Mouse (Mus musculus) CH12.LX (cell line): Measurements from ENCODE around the gene B3galt1.

Experiments used
- CTCF ChIP-seq, 2 experiments: IDR thresholded peaks in 1 of 2; conservative IDR thresholded peaks in 1 of 2; 2 replicates each; pipeline ENCODE4 v1.5.1; 2011 to 2012; ENCODE audit warnings: low read depth in 2 of 2, low read length in 2 of 2, improper control_type of control experiment in 1 of 2, inconsistent platforms in 1 of 2, mild to moderate bottlenecking in 1 of 2, moderate library complexity in 1 of 2
- EP300 ChIP-seq: IDR thresholded peaks from 2 replicates; pipeline ENCODE4 v1.6.1; 2011; ENCODE audit warnings: low read length, improper control_type of control experiment
- HCFC1 ChIP-seq: IDR thresholded peaks from 2 replicates; pipeline ENCODE4 v1.6.1; 2012; ENCODE audit warnings: low read depth, mild to moderate bottlenecking, inconsistent platforms, low read length, improper control_type of control experiment
- MAX ChIP-seq: IDR thresholded peaks from 2 replicates; pipeline ENCODE4 v1.6.1; 2011; ENCODE audit warnings: low read length, improper control_type of control experiment
- MYC ChIP-seq: IDR thresholded peaks from 2 replicates; pipeline ENCODE4 v1.6.1; 2011; ENCODE audit warnings: low read depth, mild to moderate bottlenecking, improper control_type of control experiment, low read length
- POLR2A ChIP-seq: IDR thresholded peaks from 2 replicates; pipeline ENCODE4 v1.6.1; 2011; ENCODE audit warnings: low read depth, mild to moderate bottlenecking, improper control_type of control experiment, low read length
- ZMIZ1 ChIP-seq: IDR thresholded peaks from 2 replicates; pipeline ENCODE4 v1.6.1; 2012; ENCODE audit warnings: low read depth, mild to moderate bottlenecking, inconsistent platforms, low read length, improper control_type of control experiment
- ZNF384 ChIP-seq: IDR thresholded peaks from 2 replicates; pipeline ENCODE4 v1.6.1; 2012; ENCODE audit warnings: low read depth, low read length, improper control_type of control experiment, inconsistent platforms

DNA sequence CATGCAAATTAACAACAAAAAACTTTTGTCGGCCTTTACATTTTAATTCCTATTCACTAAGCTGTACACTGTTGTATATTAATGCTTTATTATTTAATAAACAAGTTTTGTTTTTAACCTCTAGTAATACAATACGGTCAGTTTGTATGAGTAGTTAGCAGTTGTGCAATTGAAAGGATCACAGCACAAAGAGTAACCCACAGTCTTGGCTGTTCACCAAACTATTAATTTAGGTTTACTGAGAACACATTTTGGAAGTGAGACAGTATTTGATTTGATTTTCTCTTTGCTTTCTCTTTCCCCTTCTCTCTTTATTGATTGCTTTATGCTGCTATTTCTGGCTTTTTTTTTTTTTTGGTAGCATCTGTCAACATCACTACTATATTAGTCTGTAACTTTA, 106.0 kb downstream of the B3galt1 start:
- TF ChIP-seq ZMIZ1 (no peak), MAX (no peak), EP300 (no peak), MYC (no peak), CTCF (conservative IDR thresholded peaks at IDR 0.05 in 1 of 2, IDR thresholded peaks at IDR 0.05 in 1 of 2; ENCODE audit: low read depth in 2 of 2, low read length in 2 of 2) (no peak), HCFC1 (no peak), ZNF384 (no peak), POLR2A (no peak)
